Mouse (Mus musculus) midbrain, postnatal 0 days (tissue): ENCODE results near the gene Egfl8. TPM values are rescaled to one million over a fixed set of nuclear protein-coding genes. Genes with fewer than 3 reads are reported as not detected.

Source experiments
- ATAC-seq: fragments of 200-750 bp; cut with Nextera tagmentation; 2 replicates; pipeline ENCODE4 v1.8.0; 2017; ENCODE audit warnings: moderate number of reproducible peaks, mild to moderate bottlenecking, moderate TSS enrichment, moderate library complexity; ENCODE audit not compliant: low FRiP score
- DNase-seq: peaks from one replicate; pipeline ENCODE4 v3.0.0-alpha.2; 2015; ENCODE audit warnings: low spot score
- H3K27ac ChIP-seq: fragments of 300-500 bp; sonication (generic); 2 replicates; pipeline ENCODE4 v1.5.1; 2014; ENCODE audit warnings: low read depth, mild to moderate bottlenecking, low read length, mixed read lengths
- H3K27me3 ChIP-seq: fragments of 300-500 bp; sonication (generic); 2 replicates; pipeline ENCODE4 v1.6.1; 2014; ENCODE audit warnings: low read length, control low read depth, mixed read lengths; ENCODE audit not compliant: insufficient read depth
- H3K36me3 ChIP-seq: fragments of 300-500 bp; sonication (generic); 2 replicates; pipeline ENCODE4 v1.6.1; 2014; ENCODE audit warnings: low read length, control low read depth, mixed read lengths; ENCODE audit not compliant: insufficient read depth
- H3K4me1 ChIP-seq: fragments of 300-500 bp; sonication (generic); 2 replicates; pipeline ENCODE4 v1.6.1; 2014; ENCODE audit warnings: mild to moderate bottlenecking, control low read depth, antibody characterized with exemption, low read length, mixed read lengths; ENCODE audit not compliant: insufficient read depth
- H3K4me2 ChIP-seq: fragments of 300-500 bp; sonication (generic); 2 replicates; pipeline ENCODE4 v1.6.1; 2014; ENCODE audit warnings: low read depth, mild to moderate bottlenecking, low read length, mixed read lengths; ENCODE audit not compliant: poor library complexity, severe bottlenecking
- H3K4me3 ChIP-seq: fragments of 300-500 bp; sonication (generic); 2 replicates; pipeline ENCODE4 v1.5.1; 2014; ENCODE audit warnings: low read depth, mild to moderate bottlenecking, low read length, moderate library complexity
- H3K9ac ChIP-seq: fragments of 300-500 bp; sonication (generic); replicated peaks from 2 replicates; pipeline ENCODE4 v1.6.1; 2014; ENCODE audit warnings: mild to moderate bottlenecking, low read length, moderate library complexity, mixed read lengths; ENCODE audit not compliant: poor library complexity, severe bottlenecking
- H3K9me3 ChIP-seq: fragments of 300-500 bp; sonication (generic); 2 replicates; pipeline ENCODE4 v1.6.1; 2016; ENCODE audit warnings: low read length, control low read depth
- CTCF ChIP-seq: IDR thresholded peaks from 2 replicates; pipeline ENCODE4 v1.5.1; 2016; ENCODE audit warnings: antibody characterized with exemption, mild to moderate bottlenecking
- WGBS: fragments of 180-500 bp; shearing (Covaris S2); extraction: QIAGEN DNeasy Blood & Tissue Kit; methylation state at CpG from one replicate; pipeline ENCODE4 v1.1.7; 2014; 5-methylcytosine and 5-hydroxymethylcytosine counted together
- polyA plus RNA-seq: library from polyadenylated mRNA; unstranded; fragments of >200 nt; fragmentation: Nextera tagmentation; extraction: Ambion mirVana; gene quantifications from 2 replicates; pipeline ENCODE4 v1.2.1, GENCODE M21; 2015
- total RNA-seq: library from RNA; depleted of rRNA; stranded (reverse); fragments of >200 nt; gene quantifications from 2 replicates; pipeline ENCODE4 v1.2.3, GENCODE M21; 2014

Egfl8 gene
- total and polyA plus RNA-seq, 2 experiments from 2014 or later: 4.9 to 6.0 TPM

DNA sequence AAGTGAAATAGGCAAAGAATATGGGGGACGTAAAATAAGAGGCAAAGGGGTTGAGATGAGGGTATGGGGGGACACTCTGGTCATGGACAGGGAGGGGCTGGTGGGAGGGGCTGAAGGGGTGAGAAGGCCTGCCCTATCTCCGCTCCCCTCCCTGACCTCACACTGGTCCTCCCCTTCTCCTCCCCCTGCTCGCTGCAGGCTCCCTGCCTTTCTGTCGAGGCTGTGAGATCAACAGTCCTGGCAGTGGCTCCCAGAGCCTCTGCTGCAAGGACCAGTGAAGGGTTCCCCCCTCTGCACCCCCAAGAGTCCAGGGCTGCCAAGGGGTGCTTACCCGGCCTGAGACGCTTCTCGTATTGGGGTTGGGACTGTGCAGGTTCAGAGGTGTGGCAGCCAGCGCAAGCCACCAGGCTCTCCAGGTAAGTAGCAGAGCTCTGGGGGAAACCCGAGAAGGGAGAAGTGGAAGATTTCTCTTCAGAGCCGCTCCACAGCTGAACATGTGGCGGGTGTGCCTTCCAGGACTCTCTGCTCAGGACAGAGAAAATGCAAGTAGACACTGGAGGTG lies 44.6 kb upstream of the Egfl8 start:
- H3K36me3 ChIP-seq: no peaks in the 10 kb centered on the region
- no peaks in the 10 kb centered on the region for H3K9me3 ChIP-seq
- 37% methylated on average over 11 of the region's 11 CpGs for WGBS

GRCm38 (mm10) chr17:34659897-34660214 lies 44.1 kb upstream of the Egfl8 start:
- DNase-seq: no peak
- Histone ChIP-seq H3K4me1 (no peaks in the 10 kb centered on the region), H3K9ac (no peak overlapping the region), H3K4me2 (no peak overlapping the region), H3K9me3 (no peaks in the 10 kb centered on the region), H3K4me3 (no peak overlapping the region), H3K36me3 (no peaks in the 10 kb centered on the region; the same call in 1 of the 2 replicates), H3K27me3 (peaks cover 9% of the 10 kb centered on the region; the same call in 1 of the 2 replicates), H3K27ac (no peak overlapping the region)
- 64% methylated on average over 3 of the region's 3 CpGs for WGBS
- TF ChIP-seq CTCF: no peak
- ATAC-seq: no peak

More for the DNA sequence above, 44.6 kb upstream of the Egfl8 start:
- no peak for ATAC-seq
- no peak for TF ChIP-seq CTCF
- no peaks in the 10 kb centered on the region for H3K4me1 ChIP-seq
- H3K4me3 ChIP-seq: no peak overlapping the region
- H3K27me3 ChIP-seq: peaks cover 9% of the 10 kb centered on the region; the same call in 1 of the 2 replicates
- no peak overlapping the region for H3K27ac ChIP-seq
- DNase-seq: no peak
- no peak overlapping the region for H3K9ac ChIP-seq
- H3K4me2 ChIP-seq: no peak overlapping the region

GRCm38 (mm10) chr17:34659181-34659896 lies 43.6 kb upstream of the Egfl8 start:
- no peak overlapping the region for H3K9ac ChIP-seq
- no peak for ATAC-seq
- H3K36me3 ChIP-seq: peaks cover 3% of the 10 kb centered on the region
- no peaks in the 10 kb centered on the region for H3K9me3 ChIP-seq
- no peak overlapping the region for H3K27ac ChIP-seq
- H3K4me3 ChIP-seq: no peak overlapping the region
- peaks cover 9% of the 10 kb centered on the region; the same call in 1 of the 2 replicates for H3K27me3 ChIP-seq
- no peaks in the 10 kb centered on the region for H3K4me1 ChIP-seq
- WGBS: 68% methylated on average over 12 of the region's 12 CpGs
- H3K4me2 ChIP-seq: no peak overlapping the region
- no peak for DNase-seq
- TF ChIP-seq CTCF: no peak

- H3K27me3 ChIP-seq: peaks cover 9% of the 10 kb centered on the region; the same call in 1 of the 2 replicates
- no peak for DNase-seq
- no peak overlapping the region for H3K27ac ChIP-seq
- peaks cover 10% of the 10 kb centered on the region for H3K36me3 ChIP-seq
- H3K4me1 ChIP-seq: no peaks in the 10 kb centered on the region
- no peak for ATAC-seq
- no peak for TF ChIP-seq CTCF
- H3K9ac ChIP-seq: no peak overlapping the region
- H3K9me3 ChIP-seq: no peaks in the 10 kb centered on the region
- no peak overlapping the region for H3K4me2 ChIP-seq
- 78% methylated on average over 3 of the region's 3 CpGs for WGBS
- H3K4me3 ChIP-seq: no peak overlapping the region
These were observed 42.8 kb upstream of the Egfl8 start for GRCm38 (mm10) chr17:34658591-34658990.

DNA sequence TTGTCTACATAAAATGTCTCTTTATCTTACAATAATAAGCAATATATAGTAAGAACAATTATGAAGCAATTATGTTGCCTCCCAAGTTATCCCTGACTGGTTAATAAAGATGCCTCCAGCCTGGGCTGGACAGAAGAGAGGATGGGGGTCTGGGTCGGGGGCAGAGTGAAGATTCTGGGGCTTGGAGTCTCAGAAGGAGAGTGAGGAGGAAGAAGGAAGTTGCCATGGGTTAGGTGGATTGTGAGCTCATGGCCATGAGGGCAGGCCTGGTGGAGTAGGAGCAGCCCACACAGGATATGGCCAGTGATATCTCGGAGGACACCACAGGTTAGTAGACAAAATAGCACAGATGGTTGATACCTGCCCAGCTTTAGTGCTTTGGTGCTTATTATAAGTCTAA lies 42.4 kb upstream of the Egfl8 start:
- Histone ChIP-seq H3K27me3 (peaks cover 9% of the 10 kb centered on the region; the same call in 1 of the 2 replicates), H3K9ac (no peak overlapping the region), H3K4me2 (no peak overlapping the region), H3K4me1 (no peaks in the 10 kb centered on the region), H3K27ac (no peak overlapping the region), H3K9me3 (no peaks in the 10 kb centered on the region), H3K36me3 (peaks cover 14% of the 10 kb centered on the region), H3K4me3 (no peak overlapping the region)
- ATAC-seq: no peak
- no peak for TF ChIP-seq CTCF
- DNase-seq: no peak
- WGBS: 81% methylated on average over 2 of the region's 2 CpGs

DNA sequence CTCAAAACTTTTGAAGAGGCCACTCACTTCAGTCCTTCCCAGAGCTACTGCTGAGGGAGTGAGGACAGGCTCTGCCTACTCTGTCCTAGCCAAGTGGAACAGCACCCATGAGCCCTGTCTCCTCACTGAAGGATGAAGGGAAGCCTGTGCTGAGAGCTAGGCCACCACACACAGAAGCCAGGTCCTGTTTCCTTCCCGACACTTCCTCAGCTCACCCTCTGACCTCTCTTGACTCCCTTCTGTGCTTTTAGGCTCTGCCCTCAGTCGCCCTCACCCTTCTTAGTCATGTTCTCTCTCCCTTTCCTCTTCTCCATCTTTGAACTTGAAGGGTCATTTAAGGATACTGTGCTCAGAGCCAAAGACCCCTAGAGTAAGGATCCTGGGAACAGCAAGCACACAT lies 41.5 kb upstream of the Egfl8 start:
- H3K4me3 ChIP-seq: no peak overlapping the region

More for the DNA sequence above, 41.5 kb upstream of the Egfl8 start:
- no peaks in the 10 kb centered on the region for H3K4me1 ChIP-seq
- TF ChIP-seq CTCF: no peak
- peaks cover 23% of the 10 kb centered on the region for H3K36me3 ChIP-seq
- peaks cover 9% of the 10 kb centered on the region; the same call in 1 of the 2 replicates for H3K27me3 ChIP-seq
- H3K27ac ChIP-seq: no peak overlapping the region
- no peak overlapping the region for H3K4me2 ChIP-seq
- WGBS: 39% methylated on average over 2 of the region's 2 CpGs
- no peak overlapping the region for H3K9ac ChIP-seq
- no peaks in the 10 kb centered on the region for H3K9me3 ChIP-seq
- DNase-seq (no peak), ATAC-seq (no peak)
